Mouse (Mus musculus): ENCODE measurements around the gene Aplp2. TPM values are rescaled to one million over a fixed set of nuclear protein-coding genes. Genes with fewer than 3 reads are reported as not detected.
A peak's percentile ranks its signal among the peaks of the same experiment; 100 is the strongest.

Aplp2 gene
- polyA plus RNA-seq, 1 experiment from 2014 or later: 326 TPM

DNA sequence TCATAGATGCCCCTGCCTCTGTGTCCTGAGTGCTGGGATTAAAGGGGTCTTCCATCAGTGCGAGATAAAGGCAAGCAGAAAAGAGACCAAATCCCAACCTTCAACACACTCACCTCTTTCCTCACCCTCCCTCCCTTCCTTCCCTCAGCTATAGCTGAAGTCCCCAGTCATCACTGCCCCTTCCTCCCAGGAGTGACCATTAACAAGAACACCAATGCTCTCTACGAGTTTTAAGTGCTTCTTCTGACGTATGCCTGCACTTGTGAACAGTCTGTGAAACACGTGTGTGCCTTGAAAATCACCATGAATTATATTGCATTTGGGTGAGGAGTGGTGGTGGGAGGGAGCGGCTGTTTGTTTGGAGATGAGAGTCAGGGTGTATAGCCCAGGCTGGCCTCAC lies 24.5 kb upstream of the Aplp2 start:
- no peak overlapping the region for H3K4me2 ChIP-seq (ENCODE audit: low read depth, low read length)
- no peaks in the 10 kb centered on the region for H3K9me3 ChIP-seq (replicated peaks; ENCODE audit: control insufficient read depth, low read length)
- H3K4me1 ChIP-seq (ENCODE audit: control insufficient read depth, insufficient read depth, low read length): peaks cover 26% of the 10 kb centered on the region
- H3K36me3 ChIP-seq (ENCODE audit: control insufficient read depth, insufficient read depth, low read length): no peaks in the 10 kb centered on the region
- no peak overlapping the region for H3K27ac ChIP-seq (ENCODE audit: low read length)
- H3K9ac ChIP-seq (ENCODE audit: low read length): no peak overlapping the region
- no peaks in the 10 kb centered on the region for H3K27me3 ChIP-seq (ENCODE audit: control insufficient read depth, insufficient read depth, low read length)
- H3K4me3 ChIP-seq (replicated peaks; ENCODE audit: low read length): no peak overlapping the region
- ATAC-seq (ENCODE audit: insufficient read depth, low FRiP score): no peak
- WGBS: 58% methylated on average over 5 of the region's 5 CpGs

DNA sequence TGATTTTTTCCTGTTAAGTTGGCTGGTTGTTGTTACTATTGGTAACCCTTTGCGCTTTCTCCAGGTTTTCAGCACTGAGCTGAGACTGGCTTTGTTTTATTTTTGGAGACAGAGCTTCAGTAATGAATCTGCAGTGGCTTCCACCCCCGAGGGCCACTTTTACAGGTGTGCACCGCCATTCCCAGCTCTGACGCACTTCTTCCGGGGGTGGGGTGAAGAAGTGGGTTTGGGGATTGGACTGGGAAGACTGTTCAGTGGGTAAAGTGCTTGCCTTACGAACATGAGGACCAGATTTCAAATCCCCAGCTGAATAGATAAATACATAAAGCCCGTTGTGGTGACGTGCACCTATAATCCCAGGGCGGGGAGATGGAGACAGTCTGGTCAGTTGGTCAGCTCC lies 23.9 kb upstream of the Aplp2 start:
- Histone ChIP-seq H3K4me3 (replicated peaks; ENCODE audit: low read length) (no peak overlapping the region), H3K4me1 (ENCODE audit: control insufficient read depth, insufficient read depth, low read length) (peaks cover 21% of the 10 kb centered on the region), H3K36me3 (ENCODE audit: control insufficient read depth, insufficient read depth, low read length) (no peaks in the 10 kb centered on the region), H3K27me3 (ENCODE audit: control insufficient read depth, insufficient read depth, low read length) (no peaks in the 10 kb centered on the region), H3K9me3 (replicated peaks; ENCODE audit: control insufficient read depth, low read length) (no peaks in the 10 kb centered on the region), H3K4me2 (ENCODE audit: low read depth, low read length) (peak overlapping the region; percentile 6; the same call in 1 of the 2 replicates), H3K9ac (ENCODE audit: low read length) (no peak overlapping the region), H3K27ac (ENCODE audit: low read length) (peak overlapping the region; percentile 44; the same call in 1 of the 2 replicates)
- 0 out of 2 replicates have a peak, but pooled peaks have one; percentile 3 for ATAC-seq (ENCODE audit: insufficient read depth, low FRiP score)
- 53% methylated on average over 9 of the region's 9 CpGs for WGBS

DNA sequence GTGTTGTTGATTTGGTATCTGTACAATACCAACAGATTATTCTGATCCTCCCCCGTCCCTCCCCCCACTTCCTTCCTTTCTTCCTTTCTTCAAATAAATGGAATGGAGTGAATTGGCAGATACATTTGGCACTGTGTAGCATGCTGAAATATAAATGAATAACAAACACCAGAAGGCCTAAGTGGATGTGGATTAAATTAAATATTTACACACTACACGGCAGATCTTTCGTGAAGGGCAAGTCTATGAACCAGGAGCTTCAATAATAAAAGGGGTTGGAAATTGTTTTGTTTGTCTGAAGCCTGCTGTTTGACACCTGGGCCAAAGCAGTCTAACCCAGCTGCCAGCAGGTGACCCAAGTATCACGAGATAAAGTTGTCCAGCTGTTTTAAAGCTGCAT lies 23.4 kb upstream of the Aplp2 start:
- WGBS: 13% methylated on average over 4 of the region's 4 CpGs
- ATAC-seq (ENCODE audit: insufficient read depth, low FRiP score): peak; percentile 72; the same call in 1 of the 2 replicates
- H3K27ac ChIP-seq (ENCODE audit: low read length): peak overlapping the region; percentile 44; the same call in 1 of the 2 replicates
- peaks cover 21% of the 10 kb centered on the region for H3K4me1 ChIP-seq (ENCODE audit: control insufficient read depth, insufficient read depth, low read length)
- H3K27me3 ChIP-seq (ENCODE audit: control insufficient read depth, insufficient read depth, low read length): no peaks in the 10 kb centered on the region
- no peak overlapping the region for H3K4me3 ChIP-seq (replicated peaks; ENCODE audit: low read length)
- H3K36me3 ChIP-seq (ENCODE audit: control insufficient read depth, insufficient read depth, low read length): no peaks in the 10 kb centered on the region
- H3K4me2 ChIP-seq (ENCODE audit: low read depth, low read length): peak overlapping the region; percentile 6; the same call in 1 of the 2 replicates
- no peak overlapping the region for H3K9ac ChIP-seq (ENCODE audit: low read length)
- H3K9me3 ChIP-seq (replicated peaks; ENCODE audit: control insufficient read depth, low read length): no peaks in the 10 kb centered on the region

DNA sequence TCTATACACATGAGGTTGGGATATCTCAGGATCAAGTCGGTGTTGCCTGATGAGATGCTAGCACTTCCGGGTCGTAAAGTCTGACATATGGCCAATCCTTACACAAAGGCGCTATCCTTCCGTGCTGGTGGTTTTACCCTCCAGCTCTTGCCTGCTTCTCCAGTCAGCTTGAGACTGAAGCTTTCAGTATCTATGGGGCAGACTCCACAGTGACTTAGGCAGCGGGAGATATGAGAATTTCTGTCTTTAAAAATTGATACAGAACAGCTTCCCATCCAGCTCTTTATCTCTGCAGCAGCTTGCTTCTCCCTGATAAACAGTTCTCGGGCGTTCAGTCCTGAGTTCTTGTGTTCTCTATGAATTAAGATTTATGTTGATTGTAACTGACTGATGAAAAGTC lies 14.9 kb upstream of the Aplp2 start:
- Histone ChIP-seq H3K4me2 (ENCODE audit: low read depth, low read length) (no peak overlapping the region), H3K36me3 (ENCODE audit: control insufficient read depth, insufficient read depth, low read length) (no peaks in the 10 kb centered on the region), H3K4me1 (ENCODE audit: control insufficient read depth, insufficient read depth, low read length) (peaks cover 6% of the 10 kb centered on the region; the same call in 1 of the 2 replicates), H3K27me3 (ENCODE audit: control insufficient read depth, insufficient read depth, low read length) (no peaks in the 10 kb centered on the region), H3K9me3 (replicated peaks; ENCODE audit: control insufficient read depth, low read length) (no peaks in the 10 kb centered on the region), H3K4me3 (replicated peaks; ENCODE audit: low read length) (no peak overlapping the region), H3K9ac (ENCODE audit: low read length) (no peak overlapping the region), H3K27ac (ENCODE audit: low read length) (no peak overlapping the region)
- 84% methylated on average over 8 of the region's 8 CpGs for WGBS
- ATAC-seq (ENCODE audit: insufficient read depth, low FRiP score): no peak

DNA sequence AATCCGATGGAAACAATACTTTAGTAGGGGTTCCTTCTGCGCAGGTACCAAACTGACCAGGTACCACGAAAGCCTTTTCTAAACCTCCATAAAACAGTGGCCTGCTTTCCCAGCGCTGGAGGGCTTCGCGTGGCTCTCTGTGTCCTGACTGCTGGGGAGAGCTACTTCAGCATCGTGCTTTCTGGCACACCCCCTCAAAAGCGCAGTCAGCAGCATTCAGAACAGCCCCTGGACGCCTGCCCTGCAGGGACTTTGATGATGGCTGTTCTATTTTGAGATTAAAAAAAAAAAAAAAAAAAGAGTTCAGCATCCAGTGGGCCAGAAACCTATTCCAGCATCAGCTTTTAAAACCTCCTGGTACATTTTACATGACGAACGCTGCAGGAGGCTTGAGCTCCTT lies 14.2 kb upstream of the Aplp2 start:
- Histone ChIP-seq H3K4me2 (ENCODE audit: low read depth, low read length) (no peak overlapping the region), H3K27ac (ENCODE audit: low read length) (no peak overlapping the region), H3K4me3 (replicated peaks; ENCODE audit: low read length) (no peak overlapping the region), H3K9ac (ENCODE audit: low read length) (no peak overlapping the region), H3K4me1 (ENCODE audit: control insufficient read depth, insufficient read depth, low read length) (peaks cover 6% of the 10 kb centered on the region; the same call in 1 of the 2 replicates), H3K9me3 (replicated peaks; ENCODE audit: control insufficient read depth, low read length) (no peaks in the 10 kb centered on the region), H3K36me3 (ENCODE audit: control insufficient read depth, insufficient read depth, low read length) (no peaks in the 10 kb centered on the region), H3K27me3 (ENCODE audit: control insufficient read depth, insufficient read depth, low read length) (no peaks in the 10 kb centered on the region)
- 75% methylated on average over 11 of the region's 11 CpGs for WGBS
- no peak for ATAC-seq (ENCODE audit: insufficient read depth, low FRiP score)

DNA sequence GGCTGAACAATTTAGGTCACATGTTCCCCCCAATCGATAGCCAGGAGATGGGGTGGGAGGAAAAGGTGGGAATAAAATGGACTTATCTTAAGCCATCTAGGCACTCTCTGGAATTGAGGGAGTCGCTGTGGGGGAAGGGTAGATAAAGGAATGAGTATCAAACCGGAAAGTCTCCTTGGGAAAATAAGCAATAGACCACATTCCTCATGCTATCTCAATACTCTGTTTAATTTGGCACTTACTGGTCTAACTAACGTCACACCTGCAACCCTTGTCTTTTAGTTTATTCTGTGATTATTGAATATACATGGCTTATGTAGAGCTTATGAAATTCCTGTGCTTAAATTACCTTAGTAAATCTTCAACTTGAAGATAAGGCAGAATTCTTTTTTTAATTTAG lies 11.9 kb upstream of the Aplp2 start:
- no peaks in the 10 kb centered on the region for H3K9me3 ChIP-seq (replicated peaks; ENCODE audit: control insufficient read depth, low read length)
- no peak overlapping the region for H3K9ac ChIP-seq (ENCODE audit: low read length)
- H3K4me1 ChIP-seq (ENCODE audit: control insufficient read depth, insufficient read depth, low read length): peaks cover 4% of the 10 kb centered on the region
- WGBS: 54% methylated on average over 4 of the region's 4 CpGs
- H3K27ac ChIP-seq (ENCODE audit: low read length): no peak overlapping the region
- no peak overlapping the region for H3K4me3 ChIP-seq (replicated peaks; ENCODE audit: low read length)
- no peak overlapping the region for H3K4me2 ChIP-seq (ENCODE audit: low read depth, low read length)
- H3K27me3 ChIP-seq (ENCODE audit: control insufficient read depth, insufficient read depth, low read length): no peaks in the 10 kb centered on the region
- no peaks in the 10 kb centered on the region for H3K36me3 ChIP-seq (ENCODE audit: control insufficient read depth, insufficient read depth, low read length)
- ATAC-seq (ENCODE audit: insufficient read depth, low FRiP score): peak; percentile 76; the same call in 1 of the 2 replicates

DNA sequence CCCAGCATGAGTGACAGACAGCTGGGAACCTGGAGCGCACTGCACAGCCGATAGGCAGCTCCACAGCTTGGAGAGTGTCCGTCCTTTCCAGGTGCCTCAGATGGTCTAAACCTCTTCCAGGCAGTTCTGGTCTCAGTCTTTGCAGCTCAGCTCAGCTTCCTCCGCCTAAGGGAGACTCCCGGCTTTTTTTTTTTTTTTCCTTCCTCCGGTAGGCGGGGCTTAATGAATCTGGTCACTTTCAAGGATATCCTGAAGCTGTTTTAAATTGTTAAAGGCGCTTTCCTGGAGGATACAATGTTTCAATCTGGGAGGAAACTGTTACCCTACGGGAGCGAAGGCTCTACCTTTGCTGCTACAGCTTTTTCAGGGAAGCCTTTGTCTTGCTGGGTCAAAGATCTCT lies 9.6 kb upstream of the Aplp2 start:
- Histone ChIP-seq H3K4me2 (ENCODE audit: low read depth, low read length) (no peak overlapping the region), H3K9ac (ENCODE audit: low read length) (no peak overlapping the region), H3K36me3 (ENCODE audit: control insufficient read depth, insufficient read depth, low read length) (no peaks in the 10 kb centered on the region), H3K27me3 (ENCODE audit: control insufficient read depth, insufficient read depth, low read length) (no peaks in the 10 kb centered on the region), H3K4me1 (ENCODE audit: control insufficient read depth, insufficient read depth, low read length) (peaks cover 7% of the 10 kb centered on the region), H3K9me3 (replicated peaks; ENCODE audit: control insufficient read depth, low read length) (no peaks in the 10 kb centered on the region), H3K4me3 (replicated peaks; ENCODE audit: low read length) (no peak overlapping the region), H3K27ac (ENCODE audit: low read length) (peak overlapping the region; percentile 31; the same call in 1 of the 2 replicates)
- 29% methylated on average over 10 of the region's 10 CpGs for WGBS
- peak; percentile 65; the same call in 1 of the 2 replicates for ATAC-seq (ENCODE audit: insufficient read depth, low FRiP score)

DNA sequence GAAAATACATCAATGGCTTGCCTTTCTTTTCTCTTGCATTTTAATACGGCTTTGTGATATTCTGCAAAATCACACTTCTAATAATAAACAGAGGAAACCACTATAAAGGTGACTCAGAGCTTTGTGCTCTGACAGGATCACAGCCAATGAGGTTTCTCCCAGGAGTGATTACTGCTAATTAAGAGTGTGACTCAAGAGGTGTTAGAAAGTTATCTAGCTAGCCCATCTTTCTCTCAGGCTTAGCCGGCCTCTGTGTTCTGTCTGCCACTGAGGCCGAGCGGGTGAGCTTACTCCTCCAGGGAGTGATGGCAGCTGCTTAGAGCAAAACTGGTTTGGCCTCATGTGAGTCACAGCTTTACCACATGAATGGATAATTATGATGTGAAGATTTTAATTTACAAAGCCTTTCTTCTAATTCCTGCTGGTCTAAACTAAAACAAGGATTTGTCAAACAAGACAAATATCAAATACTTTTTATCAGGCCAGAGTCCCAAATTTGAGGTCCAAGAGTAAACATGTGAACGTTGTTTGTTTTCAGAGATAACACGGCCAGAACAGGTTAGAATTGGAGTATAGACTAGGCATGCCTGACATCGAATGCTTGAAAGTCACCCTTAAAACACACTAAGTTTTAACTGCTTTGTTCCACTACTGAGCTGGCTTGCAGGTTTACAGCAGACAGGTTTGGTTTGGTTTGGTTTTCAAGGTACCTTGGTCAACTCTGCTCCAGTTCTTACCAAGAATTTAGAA lies 6.2 kb upstream of the Aplp2 start:
- Histone ChIP-seq H3K27me3 (ENCODE audit: control insufficient read depth, insufficient read depth, low read length) (no peaks in the 10 kb centered on the region), H3K4me1 (ENCODE audit: control insufficient read depth, insufficient read depth, low read length) (peaks cover 4% of the 10 kb centered on the region; the same call in 1 of the 2 replicates), H3K4me3 (replicated peaks; ENCODE audit: low read length) (no peak overlapping the region), H3K9me3 (replicated peaks; ENCODE audit: control insufficient read depth, low read length) (no peaks in the 10 kb centered on the region), H3K27ac (ENCODE audit: low read length) (peak overlapping the region; percentile 72), H3K9ac (ENCODE audit: low read length) (no peak overlapping the region), H3K4me2 (ENCODE audit: low read depth, low read length) (no peak overlapping the region), H3K36me3 (ENCODE audit: control insufficient read depth, insufficient read depth, low read length) (no peaks in the 10 kb centered on the region)
- WGBS: 32% methylated on average over 7 of the region's 7 CpGs
- ATAC-seq (ENCODE audit: insufficient read depth, low FRiP score): peak; percentile 75; the same call in 1 of the 2 replicates

DNA sequence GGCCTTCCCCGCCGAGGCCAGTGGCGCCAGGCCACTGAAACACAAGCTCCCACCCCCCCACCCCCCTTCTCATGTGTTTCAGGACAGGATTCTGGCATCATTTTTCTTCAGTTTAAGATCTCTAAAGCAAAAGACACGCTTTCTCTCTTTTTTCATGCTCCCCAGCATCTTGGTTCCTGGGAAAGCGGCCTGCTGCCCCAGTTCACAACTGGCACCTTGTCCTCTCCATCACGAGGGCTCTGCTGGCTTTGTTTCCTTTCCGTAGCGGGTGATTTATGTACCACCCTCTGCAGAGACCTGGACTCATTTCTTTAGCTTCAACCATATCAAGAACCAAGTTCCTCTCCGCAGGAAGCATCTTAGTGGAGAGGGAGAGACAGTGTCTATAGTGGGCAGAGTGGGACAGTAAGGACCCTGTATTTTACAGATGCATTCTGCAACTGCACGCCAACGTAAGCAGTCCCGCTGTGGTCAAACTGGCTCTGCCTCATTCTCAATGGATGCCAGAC lies 939 bp upstream of the Aplp2 start:
- H3K4me3 ChIP-seq (replicated peaks; ENCODE audit: low read length): peak overlapping the region; percentile 89
- no peak for ATAC-seq (ENCODE audit: insufficient read depth, low FRiP score)
- peak overlapping the region; percentile 73 for H3K27ac ChIP-seq (ENCODE audit: low read length)
- 30% methylated on average over 12 of the region's 12 CpGs for WGBS
- no peaks in the 10 kb centered on the region for H3K36me3 ChIP-seq (ENCODE audit: control insufficient read depth, insufficient read depth, low read length)
- peak overlapping the region; percentile 77 for H3K9ac ChIP-seq (ENCODE audit: low read length)
- H3K4me1 ChIP-seq (ENCODE audit: control insufficient read depth, insufficient read depth, low read length): peaks cover 23% of the 10 kb centered on the region
- H3K27me3 ChIP-seq (ENCODE audit: control insufficient read depth, insufficient read depth, low read length): no peaks in the 10 kb centered on the region
- H3K4me2 ChIP-seq (ENCODE audit: low read depth, low read length): peak overlapping the region; percentile 82
- H3K9me3 ChIP-seq (replicated peaks; ENCODE audit: control insufficient read depth, low read length): no peaks in the 10 kb centered on the region

Measured in stomach, embryonic 16.5 days (tissue).